Mouse (Mus musculus) neural tube, embryonic 14.5 days (tissue): ENCODE results near the gene Ccdc13. TPM values are rescaled to one million over a fixed set of nuclear protein-coding genes. Genes with fewer than 3 reads are reported as not detected.

Experiments used
- ATAC-seq: fragments of 200-750 bp; cut with Nextera tagmentation; 2 replicates; pipeline ENCODE4 v1.8.0; 2017; ENCODE audit warnings: low read depth, mild to moderate bottlenecking, moderate TSS enrichment, moderate library complexity
- H3K27ac ChIP-seq: fragments of 300-500 bp; sonication (generic); 2 replicates; pipeline ENCODE4 v1.5.1; 2014; ENCODE audit warnings: low read depth, mild to moderate bottlenecking, control low read depth, low read length, moderate library complexity, mixed read lengths
- H3K27me3 ChIP-seq: fragments of 300-500 bp; sonication (generic); 2 replicates; pipeline ENCODE4 v1.6.1; 2014; ENCODE audit warnings: low read length; ENCODE audit not compliant: control insufficient read depth, insufficient read depth
- H3K36me3 ChIP-seq: fragments of 300-500 bp; sonication (generic); 2 replicates; pipeline ENCODE4 v1.6.1; 2014; ENCODE audit warnings: low read length, mixed read lengths; ENCODE audit not compliant: control insufficient read depth, insufficient read depth
- H3K4me1 ChIP-seq: fragments of 300-500 bp; sonication (generic); 2 replicates; pipeline ENCODE4 v1.6.1; 2014; ENCODE audit warnings: low read length; ENCODE audit not compliant: control insufficient read depth, insufficient read depth
- H3K4me2 ChIP-seq: fragments of 300-500 bp; sonication (generic); 2 replicates; pipeline ENCODE4 v1.6.1; 2014; ENCODE audit warnings: mild to moderate bottlenecking, low read depth, low read length, control low read depth
- H3K4me3 ChIP-seq: fragments of 300-500 bp; sonication (generic); 2 replicates; pipeline ENCODE4 v1.5.1; 2014; ENCODE audit warnings: low read depth, low read length, control low read depth, mixed read lengths
- H3K9ac ChIP-seq: fragments of 300-500 bp; sonication (generic); replicated peaks from 2 replicates; pipeline ENCODE4 v1.6.1; 2014; ENCODE audit warnings: low read depth, mild to moderate bottlenecking, control low read depth, low read length, mixed read lengths
- H3K9me3 ChIP-seq: fragments of 300-500 bp; sonication (generic); 2 replicates; pipeline ENCODE4 v1.6.1; 2016; ENCODE audit warnings: low read length; ENCODE audit not compliant: control insufficient read depth
- WGBS: fragments of 180-500 bp; shearing (Covaris S2); extraction: QIAGEN DNeasy Blood & Tissue Kit; methylation state at CpG from one replicate; pipeline ENCODE4 v1.1.7; 2014; 5-methylcytosine and 5-hydroxymethylcytosine counted together
- polyA plus RNA-seq: library from polyadenylated mRNA; unstranded; fragments of >200 nt; fragmentation: Nextera tagmentation; extraction: Ambion mirVana; gene quantifications from 2 replicates; pipeline ENCODE4 v1.2.1, GENCODE M21; 2014

The Ccdc13 gene
- polyA plus RNA-seq: 1.9 and 2.7 TPM in 2 replicates

GRCm38 (mm10) chr9:121838829-121839621 lies at the start of gene Ccdc13:
Gene Ccdc13, minus strand, starts transcription at chr9:121839461.
- ATAC-seq: peak; percentile 94
- peak within 1 kb of the TSS; percentile 70 for H3K4me2 ChIP-seq
- H3K9ac ChIP-seq: peak within 1 kb of the TSS; percentile 32
- no peak within 1 kb of the TSS for H3K27ac ChIP-seq
- WGBS: 3% methylated on average over 58 of the region's 61 CpGs
- peak within 1 kb of the TSS; percentile 42 for H3K4me3 ChIP-seq
- no peaks in the 10 kb centered on the region for H3K9me3 ChIP-seq
- no peaks in the 10 kb centered on the region for H3K27me3 ChIP-seq
- no peaks in the 10 kb centered on the region for H3K4me1 ChIP-seq
- no peaks in the 10 kb centered on the region for H3K36me3 ChIP-seq

GRCm38 (mm10) chr9:121882015-121882457 lies 42.8 kb upstream of the Ccdc13 start:
- 67% methylated on average over 7 of the region's 7 CpGs for WGBS
- no peaks in the 10 kb centered on the region for H3K27me3 ChIP-seq

GRCm38 (mm10) chr9:121881301-121881700 lies 42.0 kb upstream of the Ccdc13 start:
- Histone ChIP-seq H3K4me1 (no peaks in the 10 kb centered on the region), H3K9me3 (no peaks in the 10 kb centered on the region), H3K27ac (no peak overlapping the region), H3K9ac (no peak overlapping the region), H3K27me3 (no peaks in the 10 kb centered on the region), H3K36me3 (no peaks in the 10 kb centered on the region), H3K4me2 (no peak overlapping the region), H3K4me3 (no peak overlapping the region)
- 88% methylated on average over 6 of the region's 6 CpGs for WGBS
- ATAC-seq: no peak

More at GRCm38 (mm10) chr9:121882015-121882457, 42.8 kb upstream of the Ccdc13 start:
- Histone ChIP-seq H3K9ac (no peak overlapping the region), H3K4me1 (no peaks in the 10 kb centered on the region), H3K9me3 (no peaks in the 10 kb centered on the region), H3K4me3 (no peak overlapping the region), H3K36me3 (no peaks in the 10 kb centered on the region), H3K4me2 (no peak overlapping the region), H3K27ac (no peak overlapping the region)
- ATAC-seq: no peak

GRCm38 (mm10) chr9:121880840-121881239 lies 41.6 kb upstream of the Ccdc13 start:
- no peaks in the 10 kb centered on the region for H3K4me1 ChIP-seq
- no peak for ATAC-seq
- WGBS: 26% methylated on average over 14 of the region's 14 CpGs
- no peak overlapping the region for H3K9ac ChIP-seq
- H3K36me3 ChIP-seq: no peaks in the 10 kb centered on the region
- H3K4me3 ChIP-seq: no peak overlapping the region
- H3K4me2 ChIP-seq: no peak overlapping the region
- no peaks in the 10 kb centered on the region for H3K27me3 ChIP-seq
- H3K27ac ChIP-seq: no peak overlapping the region
- no peaks in the 10 kb centered on the region for H3K9me3 ChIP-seq

- H3K27ac ChIP-seq: no peak overlapping the region
- WGBS: 12% methylated on average over 3 of the region's 3 CpGs
- no peaks in the 10 kb centered on the region for H3K9me3 ChIP-seq
- H3K27me3 ChIP-seq: no peaks in the 10 kb centered on the region
- no peak overlapping the region for H3K4me3 ChIP-seq
- no peaks in the 10 kb centered on the region for H3K36me3 ChIP-seq
- no peak overlapping the region for H3K9ac ChIP-seq
- ATAC-seq: no peak
- H3K4me2 ChIP-seq: no peak overlapping the region
- H3K4me1 ChIP-seq: no peaks in the 10 kb centered on the region
These were observed 37.9 kb upstream of the Ccdc13 start for GRCm38 (mm10) chr9:121877052-121877740.

GRCm38 (mm10) chr9:121873578-121873977 lies 34.3 kb upstream of the Ccdc13 start:
- H3K9me3 ChIP-seq: no peaks in the 10 kb centered on the region
- H3K4me2 ChIP-seq: no peak overlapping the region
- H3K4me3 ChIP-seq: no peak overlapping the region
- no peak overlapping the region for H3K27ac ChIP-seq
- H3K36me3 ChIP-seq: no peaks in the 10 kb centered on the region
- no peak overlapping the region for H3K9ac ChIP-seq
- no peak for ATAC-seq
- H3K4me1 ChIP-seq: no peaks in the 10 kb centered on the region
- H3K27me3 ChIP-seq: no peaks in the 10 kb centered on the region

- H3K27ac ChIP-seq: no peak overlapping the region
- 78% methylated on average over 2 of the region's 2 CpGs for WGBS
These were observed 32.9 kb upstream of the Ccdc13 start for GRCm38 (mm10) chr9:121872062-121872683.

GRCm38 (mm10) chr9:121869973-121870515 lies 30.8 kb upstream of the Ccdc13 start:
- H3K27me3 ChIP-seq: no peaks in the 10 kb centered on the region
- WGBS: 7% methylated on average over 4 of the region's 4 CpGs
- H3K4me2 ChIP-seq: no peak overlapping the region
- H3K36me3 ChIP-seq: no peaks in the 10 kb centered on the region
- no peak overlapping the region for H3K9ac ChIP-seq
- 0 out of 2 replicates have a peak, but pooled peaks cover 3% of the 10 kb centered on the region for H3K4me1 ChIP-seq
- H3K27ac ChIP-seq: no peak overlapping the region
- peak; percentile 56; the same call in 1 of the 2 replicates for ATAC-seq
- no peak overlapping the region for H3K4me3 ChIP-seq
- H3K9me3 ChIP-seq: no peaks in the 10 kb centered on the region

More at GRCm38 (mm10) chr9:121872062-121872683, 32.9 kb upstream of the Ccdc13 start:
- no peaks in the 10 kb centered on the region for H3K4me1 ChIP-seq
- H3K4me2 ChIP-seq: no peak overlapping the region
- no peak for ATAC-seq
- no peak overlapping the region for H3K4me3 ChIP-seq
- H3K36me3 ChIP-seq: no peaks in the 10 kb centered on the region
- H3K9me3 ChIP-seq: no peaks in the 10 kb centered on the region
- H3K27me3 ChIP-seq: no peaks in the 10 kb centered on the region
- no peak overlapping the region for H3K9ac ChIP-seq
